Mouse (Mus musculus): ENCODE results near the gene Sec14l2. TPM values are rescaled to one million over a fixed set of nuclear protein-coding genes. Genes with fewer than 3 reads are reported as not detected.
"Not testable (repeated sequence)": the region's sequence is repeated elsewhere in the genome, so short reads cannot be mapped to it uniquely, and the experiment has no call there.

Sec14l2 gene
- polyA plus RNA-seq, 1 experiment from 2014 or later: 1.7 TPM

DNA sequence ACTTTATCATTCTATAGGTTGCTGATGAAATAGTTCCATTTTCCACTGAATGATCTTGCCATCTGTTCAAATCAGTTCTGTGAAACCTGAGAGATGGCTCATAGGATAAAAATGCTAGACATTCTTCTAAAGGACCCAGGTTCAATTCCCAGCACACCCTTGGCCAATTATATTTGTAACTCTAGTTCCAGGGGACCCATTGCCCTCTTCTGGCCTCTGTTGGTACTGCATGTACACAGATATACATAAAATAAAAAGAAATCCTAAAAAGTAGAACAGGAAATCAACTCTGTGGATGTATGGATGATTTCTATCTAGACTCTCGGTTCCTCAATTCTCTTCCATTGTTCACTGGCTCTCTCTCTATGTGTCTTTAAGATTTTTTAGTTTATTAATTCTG lies 3.8 kb upstream of the Sec14l2 start:
- H3K27ac ChIP-seq: no peak overlapping the region
- H3K9me3 ChIP-seq: no peaks in the 10 kb centered on the region
- no peaks in the 10 kb centered on the region for H3K36me3 ChIP-seq
- H3K27me3 ChIP-seq (replicated peaks): no peaks in the 10 kb centered on the region
- no peak overlapping the region for H3K4me2 ChIP-seq
- no peak for ATAC-seq (ENCODE audit: insufficient read depth, low FRiP score, low read depth)
- no peaks in the 10 kb centered on the region for H3K4me1 ChIP-seq
- WGBS: 86% methylated on average over 1 of the region's 1 CpGs
- no peak overlapping the region for H3K9ac ChIP-seq
- H3K4me3 ChIP-seq (replicated peaks): no peak overlapping the region

GRCm38 (mm10) chr11:4123922-4124321 lies 707 bp upstream of the Sec14l2 start:
- no peak overlapping the region for H3K4me2 ChIP-seq
- no peak overlapping the region for H3K9ac ChIP-seq
- WGBS: 62% methylated on average over 5 of the region's 5 CpGs
- peaks cover 6% of the 10 kb centered on the region; the same call in 1 of the 2 replicates for H3K27me3 ChIP-seq (replicated peaks)
- no peak overlapping the region for H3K27ac ChIP-seq
- H3K9me3 ChIP-seq: no peaks in the 10 kb centered on the region
- H3K36me3 ChIP-seq: no peaks in the 10 kb centered on the region
- H3K4me1 ChIP-seq: 0 out of 2 replicates have a peak, but pooled peaks cover under 1% of the 10 kb centered on the region
- H3K4me3 ChIP-seq (replicated peaks): no peak overlapping the region
- no peak for ATAC-seq (ENCODE audit: insufficient read depth, low FRiP score, low read depth)

GRCm38 (mm10) chr11:4122226-4122625 lies 989 bp downstream of the Sec14l2 start:
- no peak overlapping the region for H3K27ac ChIP-seq
- no peaks in the 10 kb centered on the region for H3K9me3 ChIP-seq
- no peak overlapping the region for H3K9ac ChIP-seq
- peaks cover 14% of the 10 kb centered on the region for H3K4me1 ChIP-seq
- no peak overlapping the region for H3K4me2 ChIP-seq
- H3K27me3 ChIP-seq (replicated peaks): peaks cover 14% of the 10 kb centered on the region
- no peak for ATAC-seq (ENCODE audit: insufficient read depth, low FRiP score, low read depth)
- WGBS: 71% methylated on average over 5 of the region's 5 CpGs
- H3K36me3 ChIP-seq: no peaks in the 10 kb centered on the region
- H3K4me3 ChIP-seq (replicated peaks): no peak overlapping the region

DNA sequence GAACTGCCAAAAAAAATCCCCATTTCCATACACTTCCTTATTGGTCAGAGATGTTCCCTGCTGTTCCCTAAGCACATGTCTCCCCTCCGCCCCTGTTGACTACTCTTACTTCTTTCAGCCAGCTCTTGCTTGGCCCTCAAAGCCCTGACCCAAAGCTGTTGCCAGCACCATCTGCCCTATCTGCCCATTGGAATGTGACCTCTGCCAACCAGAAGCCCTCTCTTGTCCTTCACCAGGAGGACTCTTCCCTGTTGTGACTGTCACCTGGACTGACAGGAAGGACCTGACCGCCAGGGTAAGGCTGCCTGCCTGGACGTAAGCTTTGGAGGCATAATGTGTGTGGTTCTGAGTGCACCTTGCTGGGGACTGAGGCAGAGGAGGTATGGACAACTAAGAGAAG lies 1.5 kb downstream of the Sec14l2 start:
- Histone ChIP-seq H3K9me3 (no peaks in the 10 kb centered on the region), H3K4me3 (replicated peaks) (no peak overlapping the region), H3K4me1 (peaks cover 14% of the 10 kb centered on the region), H3K9ac (no peak overlapping the region), H3K4me2 (no peak overlapping the region), H3K27ac (no peak overlapping the region), H3K27me3 (replicated peaks) (peaks cover 14% of the 10 kb centered on the region), H3K36me3 (no peaks in the 10 kb centered on the region)
- no peak for ATAC-seq (ENCODE audit: insufficient read depth, low FRiP score, low read depth)
- 73% methylated on average over 3 of the region's 3 CpGs for WGBS

- no peak overlapping the region for H3K9ac ChIP-seq
- no peak overlapping the region for H3K4me3 ChIP-seq (replicated peaks)
- H3K9me3 ChIP-seq: no peaks in the 10 kb centered on the region
- 66% methylated on average over 5 of the region's 5 CpGs for WGBS
- peaks cover 14% of the 10 kb centered on the region for H3K4me1 ChIP-seq
- H3K4me2 ChIP-seq: no peak overlapping the region
- H3K27ac ChIP-seq: no peak overlapping the region
- peaks cover 14% of the 10 kb centered on the region for H3K27me3 ChIP-seq (replicated peaks)
- H3K36me3 ChIP-seq: no peaks in the 10 kb centered on the region
- ATAC-seq (ENCODE audit: insufficient read depth, low FRiP score, low read depth): no peak
Observed at GRCm38 (mm10) chr11:4119635-4120034, 3.6 kb downstream of the Sec14l2 start.

GRCm38 (mm10) chr11:4118081-4118921 lies 4.9 kb downstream of the Sec14l2 start:
- no peaks in the 10 kb centered on the region for H3K36me3 ChIP-seq
- peaks cover 14% of the 10 kb centered on the region for H3K27me3 ChIP-seq (replicated peaks)
- no peak overlapping the region for H3K27ac ChIP-seq
- peaks cover 14% of the 10 kb centered on the region for H3K4me1 ChIP-seq
- peak overlapping the region; percentile 38; the same call in 1 of the 2 replicates for H3K9ac ChIP-seq
- no peaks in the 10 kb centered on the region for H3K9me3 ChIP-seq
- peak overlapping the region; percentile 53 for H3K4me3 ChIP-seq (replicated peaks)
- 2% methylated on average over 41 of the region's 41 CpGs for WGBS
- peak overlapping the region; percentile 97 for H3K4me2 ChIP-seq
- peak; percentile 49 for ATAC-seq (ENCODE audit: insufficient read depth, low FRiP score, low read depth)

GRCm38 (mm10) chr11:4117372-4118071 lies 5.7 kb downstream of the Sec14l2 start:
- no peak overlapping the region for H3K27ac ChIP-seq
- H3K9ac ChIP-seq: no peak overlapping the region
- H3K9me3 ChIP-seq: no peaks in the 10 kb centered on the region
- H3K4me3 ChIP-seq (replicated peaks): peak overlapping the region; percentile 53
- H3K4me2 ChIP-seq: peak overlapping the region; percentile 97
- ATAC-seq (ENCODE audit: insufficient read depth, low FRiP score, low read depth): no peak
- peaks cover 14% of the 10 kb centered on the region for H3K4me1 ChIP-seq
- no peaks in the 10 kb centered on the region for H3K36me3 ChIP-seq
- peaks cover 14% of the 10 kb centered on the region for H3K27me3 ChIP-seq (replicated peaks)
- 24% methylated on average over 3 of the region's 3 CpGs for WGBS

DNA sequence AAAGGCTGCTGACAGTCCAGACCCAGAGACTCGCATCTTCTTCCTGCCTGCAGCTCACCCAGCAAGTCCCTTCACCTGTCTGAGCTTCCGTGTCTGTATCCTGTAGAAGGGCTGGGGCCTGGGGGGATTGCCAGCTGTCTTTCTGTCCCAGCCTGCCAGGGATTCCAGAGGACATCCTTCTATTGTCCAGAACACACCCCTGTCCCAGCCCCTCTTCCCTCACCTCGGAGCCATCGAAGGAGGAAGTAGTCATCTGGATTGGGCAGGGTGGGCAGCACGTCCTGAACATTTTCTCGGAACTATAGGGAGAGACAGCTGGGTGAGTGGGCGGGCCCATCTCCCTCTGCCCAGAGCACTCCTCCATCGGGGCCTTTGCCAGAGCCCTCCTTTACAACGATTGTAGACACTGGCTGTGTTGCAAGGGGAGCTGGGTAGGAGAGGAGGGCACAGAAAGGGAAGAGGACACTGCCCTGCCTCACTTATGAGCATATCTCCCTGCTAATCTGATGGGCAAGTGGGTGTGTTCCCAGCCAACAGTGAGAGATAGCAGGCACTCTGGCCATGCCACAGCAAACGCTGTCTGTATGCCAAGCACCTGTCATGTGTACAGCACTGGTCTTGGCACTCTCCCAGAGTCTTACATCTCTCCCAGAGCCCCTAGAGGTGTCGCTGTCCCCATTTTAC lies 6.6 kb downstream of the Sec14l2 start:
- WGBS: 56% methylated on average over 11 of the region's 11 CpGs
- H3K4me1 ChIP-seq: peaks cover 14% of the 10 kb centered on the region
- ATAC-seq (ENCODE audit: insufficient read depth, low FRiP score, low read depth): peak; percentile 28; the same call in 1 of the 2 replicates

GRCm38 (mm10) chr11:4115407-4115806 lies 7.8 kb downstream of the Sec14l2 start:
- peaks cover 14% of the 10 kb centered on the region for H3K4me1 ChIP-seq
- H3K27me3 ChIP-seq (replicated peaks): peaks cover 14% of the 10 kb centered on the region
- H3K4me3 ChIP-seq (replicated peaks): no peak overlapping the region
- no peak overlapping the region for H3K9ac ChIP-seq
- ATAC-seq (ENCODE audit: insufficient read depth, low FRiP score, low read depth): no peak
- H3K4me2 ChIP-seq: no peak overlapping the region
- 87% methylated on average over 4 of the region's 4 CpGs for WGBS
- no peak overlapping the region for H3K27ac ChIP-seq
- H3K36me3 ChIP-seq: no peaks in the 10 kb centered on the region
- no peaks in the 10 kb centered on the region for H3K9me3 ChIP-seq

More for the DNA sequence above, 6.6 kb downstream of the Sec14l2 start:
- H3K4me3 ChIP-seq (replicated peaks): no peak overlapping the region
- H3K36me3 ChIP-seq: no peaks in the 10 kb centered on the region
- no peaks in the 10 kb centered on the region for H3K9me3 ChIP-seq
- no peak overlapping the region for H3K27ac ChIP-seq
- H3K9ac ChIP-seq: no peak overlapping the region
- H3K4me2 ChIP-seq: no peak overlapping the region
- peaks cover 14% of the 10 kb centered on the region for H3K27me3 ChIP-seq (replicated peaks)

DNA sequence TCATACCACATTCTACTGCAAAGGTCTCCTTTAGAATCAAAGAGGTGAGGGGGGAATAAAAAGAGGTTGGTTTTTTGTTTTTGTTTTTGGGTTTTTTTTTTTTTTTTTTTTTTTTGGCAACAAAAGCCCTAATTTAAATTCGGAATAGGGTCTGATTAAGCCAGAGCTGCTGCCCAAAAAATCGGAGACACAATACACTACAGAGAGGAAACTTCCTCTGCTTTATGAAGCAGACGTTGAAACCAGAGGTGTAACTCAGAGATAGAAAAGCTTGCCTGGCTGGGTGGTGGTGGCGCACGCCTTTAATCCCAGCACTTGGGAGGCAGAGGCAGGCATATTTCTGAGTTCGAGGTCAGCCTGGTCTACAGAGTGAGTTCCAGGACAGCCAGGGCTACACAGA lies 8.7 kb downstream of the Sec14l2 start:
- peaks cover 14% of the 10 kb centered on the region for H3K4me1 ChIP-seq
- H3K27ac ChIP-seq; H3K4me3 ChIP-seq (replicated peaks); H3K4me2 ChIP-seq; H3K9ac ChIP-seq; H3K36me3 ChIP-seq; ATAC-seq (ENCODE audit: insufficient read depth, low FRiP score, low read depth); H3K9me3 ChIP-seq; H3K27me3 ChIP-seq (replicated peaks): not testable (repeated sequence)
- 72% methylated on average over 6 of the region's 6 CpGs for WGBS

GRCm38 (mm10) chr11:4113970-4114369 lies 9.2 kb downstream of the Sec14l2 start:
- peaks cover 9% of the 10 kb centered on the region; the same call in 1 of the 2 replicates for H3K27me3 ChIP-seq (replicated peaks)
- no peak overlapping the region for H3K9ac ChIP-seq
- no peaks in the 10 kb centered on the region for H3K36me3 ChIP-seq
- no peak overlapping the region for H3K27ac ChIP-seq
- ATAC-seq (ENCODE audit: insufficient read depth, low FRiP score, low read depth): no peak
- no peak overlapping the region for H3K4me3 ChIP-seq (replicated peaks)
- H3K4me2 ChIP-seq: no peak overlapping the region
- peaks cover 13% of the 10 kb centered on the region for H3K4me1 ChIP-seq
- H3K9me3 ChIP-seq: no peaks in the 10 kb centered on the region
- WGBS: 75% methylated on average over 6 of the region's 6 CpGs

- H3K27me3 ChIP-seq (replicated peaks): peaks cover 9% of the 10 kb centered on the region; the same call in 1 of the 2 replicates
- no peak overlapping the region for H3K9ac ChIP-seq
- 79% methylated on average over 4 of the region's 4 CpGs for WGBS
- H3K27ac ChIP-seq: no peak overlapping the region
- no peaks in the 10 kb centered on the region for H3K9me3 ChIP-seq
- H3K4me1 ChIP-seq: peaks cover 9% of the 10 kb centered on the region
- no peak overlapping the region for H3K4me2 ChIP-seq
- no peaks in the 10 kb centered on the region for H3K36me3 ChIP-seq
- H3K4me3 ChIP-seq (replicated peaks): no peak overlapping the region
- ATAC-seq (ENCODE audit: insufficient read depth, low FRiP score, low read depth): no peak
Observed at GRCm38 (mm10) chr11:4113496-4113895, 9.7 kb downstream of the Sec14l2 start.
